Mouse (Mus musculus) embryo, embryonic 11 days (tissue): ENCODE measurements at regions not wholly inside any gene's neighbourhood (a gene's known extent, or its start where the extent isn't known, plus 50 kb on each side); places are given as distances from the start of the nearest gene placed in this dataset.
A peak's percentile ranks its signal among the peaks of the same experiment; 100 is the strongest.

Experiments
- DNase-seq: peaks from one replicate; pipeline ENCODE4 v3.0.0-alpha.2; 2015

GRCm38 (mm10) chr2:75245256-75245655, 413.8 kb upstream of the Hnrnpa3 start:
- DNase-seq: no peak

GRCm38 (mm10) chr2:75245662-75246061, 413.4 kb upstream of the Hnrnpa3 start:
- DNase-seq: no peak

- peak; percentile 38 for DNase-seq
These were observed 412.8 kb upstream of the Hnrnpa3 start for GRCm38 (mm10) chr2:75246082-75246743.

GRCm38 (mm10) chr2:75248251-75248650, 410.8 kb upstream of the Hnrnpa3 start:
- DNase-seq: no peak

GRCm38 (mm10) chr2:75250507-75250906, 408.6 kb upstream of the Hnrnpa3 start:
- no peak for DNase-seq

GRCm38 (mm10) chr2:75252829-75253228, 406.2 kb upstream of the Hnrnpa3 start:
- DNase-seq: no peak

GRCm38 (mm10) chr2:75265218-75265617, 393.8 kb upstream of the Hnrnpa3 start:
- no peak for DNase-seq

GRCm38 (mm10) chr2:75265739-75266699, 393.0 kb upstream of the Hnrnpa3 start:
- DNase-seq: no peak

- DNase-seq: no peak
These were observed 391.1 kb upstream of the Hnrnpa3 start for GRCm38 (mm10) chr2:75267949-75268348.

- DNase-seq: peak; percentile 72
These were observed 389.6 kb upstream of the Hnrnpa3 start for GRCm38 (mm10) chr2:75269446-75269845.

GRCm38 (mm10) chr2:75270115-75270514, 388.9 kb upstream of the Hnrnpa3 start:
- DNase-seq: no peak

GRCm38 (mm10) chr2:75287900-75288299, 371.2 kb upstream of the Hnrnpa3 start:
- no peak for DNase-seq

GRCm38 (mm10) chr2:75291674-75292073, 367.4 kb upstream of the Hnrnpa3 start:
- DNase-seq: no peak

- DNase-seq: no peak
These were observed 352.2 kb upstream of the Hnrnpa3 start for GRCm38 (mm10) chr2:75306821-75307220.

GRCm38 (mm10) chr2:75311191-75311590, 347.9 kb upstream of the Hnrnpa3 start:
- no peak for DNase-seq

- peak; percentile 82 for DNase-seq
These were observed 346.8 kb upstream of the Hnrnpa3 start for GRCm38 (mm10) chr2:75312246-75312645.

- no peak for DNase-seq
These were observed 343.7 kb upstream of the Hnrnpa3 start for GRCm38 (mm10) chr2:75315341-75315740.

GRCm38 (mm10) chr2:75318190-75318589, 340.9 kb upstream of the Hnrnpa3 start:
- DNase-seq: no peak

- no peak for DNase-seq
These were observed 334.8 kb upstream of the Hnrnpa3 start for GRCm38 (mm10) chr2:75324146-75324749.

GRCm38 (mm10) chr2:75329598-75329997, 329.5 kb upstream of the Hnrnpa3 start:
- DNase-seq: no peak

GRCm38 (mm10) chr2:75341310-75341709, 317.8 kb upstream of the Hnrnpa3 start:
- no peak for DNase-seq

GRCm38 (mm10) chr2:75341726-75342280, 317.3 kb upstream of the Hnrnpa3 start:
- no peak for DNase-seq

GRCm38 (mm10) chr2:75350902-75351301, 308.2 kb upstream of the Hnrnpa3 start:
- DNase-seq: no peak
